Mouse (Mus musculus) spleen, postnatal 14 days (tissue): ENCODE results near the gene 1700021F05Rik.

Experiments used
- DNase-seq, 2 experiments: peaks; one replicate each; pipeline ENCODE4 v3.0.0; 2021 to 2022; ENCODE audit warnings: low spot score in 2 of 2

1700021F05Rik gene

DNA sequence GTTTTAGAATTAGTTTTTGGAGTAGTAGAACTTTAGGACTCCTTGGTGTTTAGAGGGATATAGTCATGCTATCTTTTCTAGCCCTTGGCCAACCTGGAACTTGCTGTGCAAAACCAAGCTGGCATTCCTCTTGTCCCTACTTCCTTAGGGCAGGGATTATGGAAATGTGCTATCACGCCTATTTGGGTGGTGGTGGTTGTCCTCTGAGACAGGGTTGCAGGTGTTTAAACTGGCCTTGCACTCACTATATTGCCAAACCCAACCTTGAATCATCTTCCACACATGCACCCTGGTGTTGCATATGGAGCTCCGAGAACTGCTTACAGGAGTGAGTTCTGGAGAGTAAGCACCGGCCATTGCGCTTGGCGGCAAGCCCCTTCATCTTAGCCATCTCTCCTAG lies 58.8 kb downstream of the 1700021F05Rik start:
- no peak for DNase-seq

DNA sequence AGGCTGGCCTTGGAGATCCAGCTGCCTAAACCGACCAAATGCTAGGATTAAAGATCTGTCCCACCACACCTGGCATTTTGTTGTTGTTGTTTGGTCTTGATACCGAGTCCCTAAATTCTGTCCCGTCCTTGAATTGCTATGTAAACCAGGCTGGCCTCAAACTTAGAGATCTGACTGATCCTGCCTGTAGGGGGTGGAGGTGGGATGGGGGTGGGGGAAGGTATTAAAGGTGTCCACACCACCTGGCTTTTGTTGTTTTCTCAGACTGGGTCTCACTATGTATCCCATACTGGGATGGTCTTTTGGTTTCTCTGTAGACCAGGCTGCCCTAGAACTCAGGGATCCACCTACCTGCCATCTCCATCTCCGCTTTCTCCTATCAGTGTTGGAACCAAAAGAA lies 59.6 kb downstream of the 1700021F05Rik start:
- DNase-seq, result no peak

DNA sequence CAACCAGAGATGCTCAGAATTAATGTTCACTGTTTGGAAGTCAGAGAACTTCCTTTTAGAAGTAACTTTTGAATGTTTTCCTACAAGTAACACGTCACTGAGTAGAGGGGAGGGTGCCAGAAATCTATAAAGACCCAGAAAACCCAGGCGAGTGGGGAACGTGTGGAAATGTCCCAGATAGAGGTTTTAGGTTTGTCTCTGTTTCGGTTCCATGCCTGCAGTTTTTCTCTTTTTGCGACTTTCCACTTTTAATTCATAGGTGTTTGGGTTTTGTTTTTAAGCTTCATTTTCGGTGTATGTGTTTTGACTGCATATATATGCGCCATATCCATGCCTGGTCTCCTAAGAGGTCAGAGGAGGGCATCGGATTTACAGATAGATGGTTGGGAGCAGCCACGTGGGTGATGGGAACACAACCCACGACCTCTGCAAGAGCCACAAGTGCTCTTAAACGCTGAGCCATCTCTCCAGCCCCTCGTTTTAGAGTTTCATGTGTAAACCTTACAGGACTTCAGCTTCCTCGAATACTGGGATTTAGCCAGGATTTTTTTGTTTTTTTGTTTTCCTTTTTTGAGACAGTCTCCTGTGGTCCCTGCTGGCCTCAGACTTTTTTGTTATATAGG lies 60.5 kb downstream of the 1700021F05Rik start:
- no peak for DNase-seq

DNA sequence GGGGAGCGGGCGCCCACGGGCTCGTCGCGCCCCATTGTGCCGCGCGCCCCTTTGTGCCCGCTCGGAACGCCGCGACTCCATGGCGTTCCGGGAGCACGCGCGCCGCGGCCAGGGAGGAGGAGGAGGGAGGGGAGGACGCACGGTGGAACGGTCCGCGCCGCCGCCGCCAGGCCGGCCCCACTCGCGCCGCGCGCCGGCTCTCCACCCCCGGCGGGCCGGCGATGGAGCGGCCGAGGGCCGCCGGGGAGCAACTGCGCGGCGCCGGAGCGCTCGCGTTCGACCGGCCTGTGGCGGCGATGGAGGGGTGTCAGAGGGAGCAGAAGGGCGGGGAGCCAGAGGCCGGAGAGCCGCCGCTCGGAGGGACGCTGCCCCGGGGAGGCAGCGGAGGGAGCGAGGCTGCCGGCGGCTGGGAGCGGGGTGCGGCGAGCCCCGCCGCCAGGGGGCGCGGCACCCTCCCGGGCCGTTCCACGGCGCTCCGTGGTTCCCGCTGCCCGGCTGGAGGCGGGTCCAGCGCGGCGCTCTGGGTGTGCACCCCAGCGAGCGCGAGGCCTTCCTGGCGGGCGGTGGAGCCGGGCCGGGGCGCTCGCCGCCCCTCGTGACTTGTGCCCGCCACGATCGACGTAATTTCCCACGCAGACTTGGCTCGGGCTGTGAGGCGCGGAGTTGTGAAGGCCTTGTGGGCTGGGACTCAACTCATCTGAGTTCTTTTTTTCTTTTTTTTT lies 61.2 kb downstream of the 1700021F05Rik start:
- peak; percentile 82 to 84 for DNase-seq

DNA sequence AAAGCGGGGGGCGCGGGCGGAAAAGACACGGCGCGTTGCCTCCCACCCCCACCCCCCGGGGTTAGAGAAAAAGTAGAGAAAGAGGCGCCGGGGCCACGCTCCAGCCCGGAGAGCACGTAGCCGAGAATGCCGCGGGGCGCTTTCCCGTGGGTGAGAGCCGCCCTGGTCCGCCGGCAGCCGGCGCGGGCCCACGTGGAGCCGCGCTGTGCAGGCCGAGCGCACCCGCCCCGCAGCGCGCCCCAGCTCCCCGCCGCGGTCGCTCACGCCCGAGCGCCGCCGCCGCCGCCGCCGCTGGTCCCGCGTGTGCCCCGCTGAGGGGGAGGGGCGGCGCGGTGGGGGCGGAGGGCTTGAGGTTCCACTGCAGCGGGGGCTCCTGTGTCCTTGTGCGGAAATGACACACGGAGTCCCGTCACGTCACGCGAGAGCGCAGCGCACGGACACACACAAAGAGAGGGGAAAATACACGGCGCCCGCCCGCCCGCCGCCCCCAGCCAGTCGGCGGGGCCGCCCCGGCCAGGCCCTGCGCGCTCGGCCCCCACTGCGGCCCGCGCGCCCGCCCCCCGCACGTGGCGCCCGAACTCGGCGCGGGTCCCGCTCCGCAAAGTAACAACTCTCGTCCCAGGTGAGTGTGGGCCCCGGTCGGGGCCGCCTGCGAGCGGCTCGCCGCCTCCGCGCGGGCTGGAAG lies 61.9 kb downstream of the 1700021F05Rik start, which contains the start of gene Bend3:
Bend3 (plus strand) TSS at position 81 of the 685 bp plus-strand sequence.
- peak; percentile 16 to 44 for DNase-seq

DNA sequence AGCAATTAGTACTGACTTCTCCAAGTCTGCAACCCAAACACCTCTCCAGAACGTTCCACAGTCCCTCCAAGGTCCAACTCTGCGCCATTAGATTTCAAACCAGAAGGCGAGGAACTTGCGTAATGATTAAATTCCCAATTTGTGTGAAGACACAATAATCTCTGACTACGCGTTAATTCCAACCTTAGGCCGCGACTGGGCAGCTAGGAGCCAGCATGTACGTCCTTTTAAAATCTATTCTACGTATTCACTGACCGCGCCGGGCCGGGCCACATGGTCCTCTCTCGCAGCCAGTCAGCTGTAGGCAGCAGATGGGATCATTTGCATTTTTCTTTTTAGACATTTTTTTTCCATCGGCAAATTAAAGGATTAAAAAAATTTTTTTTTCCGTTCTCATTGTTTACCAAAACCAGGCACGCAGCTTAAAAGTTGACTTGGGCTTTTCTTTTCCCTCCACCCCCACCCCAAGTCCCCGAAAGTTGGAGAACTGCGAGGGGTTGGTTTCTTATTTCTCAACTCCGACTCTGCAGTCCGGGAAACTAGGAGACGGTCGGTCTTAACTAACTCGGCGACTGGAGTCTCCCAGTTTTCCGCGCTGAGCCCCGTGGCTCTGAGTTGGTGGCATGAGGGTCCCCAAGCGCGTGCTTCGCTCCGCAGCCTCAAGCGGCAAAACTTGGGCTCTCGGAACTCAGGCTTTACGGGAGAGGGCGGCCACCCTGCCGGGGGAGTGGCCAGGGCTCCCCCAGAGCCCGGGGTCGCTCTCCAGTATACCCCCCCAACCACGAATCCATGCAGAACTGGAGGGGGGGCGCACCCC lies 62.7 kb downstream of the 1700021F05Rik start:
- DNase-seq, result peak in 1 of 2 experiments; percentile 14

DNA sequence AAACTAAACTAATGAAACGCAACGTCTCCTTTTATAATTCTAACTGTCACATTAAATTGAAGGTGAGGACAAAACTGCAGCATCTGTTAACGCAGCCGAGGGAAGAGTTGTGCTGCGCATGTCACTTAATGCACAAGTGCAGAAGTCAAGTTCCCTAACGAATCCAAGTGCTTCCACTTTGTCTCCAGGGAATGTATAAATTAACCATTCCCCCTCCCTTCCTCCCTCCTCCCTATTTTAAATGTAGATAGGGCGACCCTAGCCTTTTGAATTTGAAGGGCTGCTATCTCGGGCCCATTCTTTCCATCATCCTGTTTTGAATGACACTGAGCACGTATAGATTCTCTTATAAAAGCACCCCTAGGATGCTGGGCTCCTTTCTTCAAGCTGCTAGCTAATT lies 63.3 kb downstream of the 1700021F05Rik start:
- no peak for DNase-seq

DNA sequence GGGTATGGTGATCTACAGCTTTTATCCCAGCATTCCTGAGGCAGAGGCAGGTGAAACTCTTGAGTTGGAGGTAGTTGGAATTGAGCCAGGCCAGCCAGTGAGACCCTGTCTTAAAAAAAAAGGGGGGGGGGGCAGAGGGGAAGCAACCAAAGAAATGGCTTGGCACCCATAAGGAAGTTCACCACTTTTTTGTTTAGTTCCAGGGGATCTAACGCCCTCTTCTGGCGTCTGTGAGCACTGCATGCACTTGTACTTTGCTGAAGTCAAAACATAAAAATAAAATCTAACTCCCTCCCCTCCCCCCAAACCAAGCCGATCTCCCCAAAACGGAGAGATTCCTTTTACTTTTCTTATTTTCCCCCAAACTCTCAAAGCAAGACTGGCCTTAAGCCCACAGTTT lies 65.4 kb downstream of the 1700021F05Rik start:
- peak in 1 of 2 experiments; percentile 20 for DNase-seq
